Mouse (Mus musculus): Measurements from ENCODE around the gene Bcor.

GRCm38 (mm10) chrX:12072721-12073120 is 87.4 kb downstream of the Bcor start:
- TF ChIP-seq POLR2A (IDR thresholded peaks at IDR 0.05; ENCODE audit: borderline replicate concordance, extremely low read depth, low read depth, low read length), result no peak
- no peak for TF ChIP-seq CTCF (IDR thresholded peaks at IDR 0.05; ENCODE audit: insufficient read depth, low read length)

Data from lung, adult 2 months (tissue).